Mouse (Mus musculus): ENCODE measurements at regions not wholly inside any gene's neighbourhood (a gene's known extent, or its start where the extent isn't known, plus 50 kb on each side); places are given as distances from the start of the nearest gene placed in this dataset.

DNA sequence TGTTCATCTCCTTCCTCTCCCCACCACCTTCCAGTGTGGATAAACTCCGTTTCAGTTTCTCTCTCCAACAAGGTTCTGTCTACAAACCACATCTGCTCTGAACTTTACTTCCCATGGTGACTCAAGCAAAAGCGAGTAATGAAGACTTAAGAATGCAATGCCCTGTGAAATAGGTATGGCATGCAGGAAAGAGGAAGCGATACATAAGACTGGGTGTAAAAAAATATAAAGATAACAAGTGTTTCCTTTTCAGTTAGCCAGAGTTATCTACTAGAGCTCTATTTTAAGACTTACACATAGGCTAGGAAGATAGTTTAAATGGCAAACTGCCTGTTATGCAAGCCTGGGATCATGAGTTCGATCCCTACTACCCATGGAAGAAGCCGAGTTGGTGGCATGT lies 65.3 kb upstream of the Gls start:
- ATAC-seq (no peak), DNase-seq (ENCODE audit: low spot score) (no peak)
- no peaks in the 10 kb centered on the region for H3K36me3 ChIP-seq (ENCODE audit: insufficient read depth, low read length)
- 63% methylated on average over 5 of the region's 5 CpGs for WGBS
- H3K4me2 ChIP-seq (replicated peaks; ENCODE audit: low read depth, low read length) = no peak overlapping the region
- no peak overlapping the region for H3K27ac ChIP-seq (ENCODE audit: low read length)
- H3K4me1 ChIP-seq (ENCODE audit: insufficient read depth, low read depth, low read length) = no peaks in the 10 kb centered on the region
- no peaks in the 10 kb centered on the region for H3K9me3 ChIP-seq (ENCODE audit: low read length)
- no peak overlapping the region for H3K4me3 ChIP-seq (ENCODE audit: low read depth, low read length)
- no peaks in the 10 kb centered on the region for H3K27me3 ChIP-seq (replicated peaks; ENCODE audit: insufficient read depth, low read length)
- no peak overlapping the region for H3K9ac ChIP-seq (replicated peaks; ENCODE audit: low read depth)
- TF ChIP-seq EP300 (IDR thresholded peaks at IDR 0.05) = no peak
- TF ChIP-seq CTCF (IDR thresholded peaks at IDR 0.05) = no peak

- Histone ChIP-seq H3K9ac (replicated peaks; ENCODE audit: low read depth) (no peak overlapping the region), H3K36me3 (ENCODE audit: insufficient read depth, low read length) (no peaks in the 10 kb centered on the region), H3K4me1 (ENCODE audit: insufficient read depth, low read depth, low read length) (no peaks in the 10 kb centered on the region), H3K27ac (ENCODE audit: low read length) (no peak overlapping the region), H3K27me3 (replicated peaks; ENCODE audit: insufficient read depth, low read length) (no peaks in the 10 kb centered on the region), H3K4me2 (replicated peaks; ENCODE audit: low read depth, low read length) (no peak overlapping the region), H3K4me3 (ENCODE audit: low read depth, low read length) (no peak overlapping the region), H3K9me3 (ENCODE audit: low read length) (no peaks in the 10 kb centered on the region)
- DNase-seq (ENCODE audit: low spot score) = no peak
- 42% methylated on average over 2 of the region's 2 CpGs for WGBS
- no peak for TF ChIP-seq EP300 (IDR thresholded peaks at IDR 0.05)
- TF ChIP-seq CTCF (IDR thresholded peaks at IDR 0.05) = no peak
- ATAC-seq = no peak
Measured at GRCm38 (mm10) chr1:52296178-52296577, 63.1 kb upstream of the Gls start.

DNA sequence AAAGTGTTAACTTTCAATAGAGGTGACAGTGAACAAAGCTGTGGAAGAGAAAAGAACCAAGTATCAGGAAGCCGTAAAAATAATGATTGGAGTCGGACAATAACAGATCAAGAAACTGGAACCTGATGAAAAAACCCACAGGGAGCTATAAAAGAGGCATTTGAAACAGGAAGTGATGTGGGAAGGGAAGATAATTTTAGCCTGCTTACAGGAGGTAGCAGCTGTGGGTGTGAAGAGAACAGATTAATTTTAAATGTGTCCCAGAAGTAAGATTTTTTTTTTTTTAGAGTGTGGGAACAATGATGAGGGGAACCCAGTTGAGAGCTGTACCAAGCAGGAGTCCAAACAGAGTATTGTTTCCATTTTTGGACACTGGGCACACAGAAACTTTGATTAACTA lies 61.5 kb upstream of the Gls start:
- H3K36me3 ChIP-seq (ENCODE audit: insufficient read depth, low read length) = no peaks in the 10 kb centered on the region
- H3K9ac ChIP-seq (replicated peaks; ENCODE audit: low read depth) = no peak overlapping the region
- no peaks in the 10 kb centered on the region for H3K4me1 ChIP-seq (ENCODE audit: insufficient read depth, low read depth, low read length)
- TF ChIP-seq CTCF (IDR thresholded peaks at IDR 0.05) (no peak), EP300 (IDR thresholded peaks at IDR 0.05) (no peak)
- H3K4me2 ChIP-seq (replicated peaks; ENCODE audit: low read depth, low read length) = no peak overlapping the region
- no peak overlapping the region for H3K4me3 ChIP-seq (ENCODE audit: low read depth, low read length)
- H3K9me3 ChIP-seq (ENCODE audit: low read length) = no peaks in the 10 kb centered on the region
- ATAC-seq = no peak
- DNase-seq (ENCODE audit: low spot score) = no peak
- WGBS = 62% methylated on average over 2 of the region's 2 CpGs
- no peaks in the 10 kb centered on the region for H3K27me3 ChIP-seq (replicated peaks; ENCODE audit: insufficient read depth, low read length)
- no peak overlapping the region for H3K27ac ChIP-seq (ENCODE audit: low read length)

GRCm38 (mm10) chr1:52293393-52294099 lies 60.5 kb upstream of the Gls start:
- H3K9me3 ChIP-seq (ENCODE audit: low read length) = no peaks in the 10 kb centered on the region
- H3K9ac ChIP-seq (replicated peaks; ENCODE audit: low read depth) = no peak overlapping the region
- H3K36me3 ChIP-seq (ENCODE audit: insufficient read depth, low read length) = no peaks in the 10 kb centered on the region
- H3K4me3 ChIP-seq (ENCODE audit: low read depth, low read length) = no peak overlapping the region
- no peak for DNase-seq (ENCODE audit: low spot score)
- WGBS = 65% methylated on average over 5 of the region's 5 CpGs
- no peak for TF ChIP-seq EP300 (IDR thresholded peaks at IDR 0.05)
- TF ChIP-seq CTCF (IDR thresholded peaks at IDR 0.05) = no peak
- no peak overlapping the region for H3K4me2 ChIP-seq (replicated peaks; ENCODE audit: low read depth, low read length)
- no peak for ATAC-seq
- no peak overlapping the region for H3K27ac ChIP-seq (ENCODE audit: low read length)
- no peaks in the 10 kb centered on the region for H3K4me1 ChIP-seq (ENCODE audit: insufficient read depth, low read depth, low read length)
- no peaks in the 10 kb centered on the region for H3K27me3 ChIP-seq (replicated peaks; ENCODE audit: insufficient read depth, low read length)

Measured in lung, postnatal 0 days (tissue).